Mouse (Mus musculus) liver, adult (tissue): ENCODE results near the gene Rbfox1.

Source experiments
- GATA4 ChIP-seq: IDR thresholded peaks from 2 replicates; pipeline ENCODE4 v1.6.1; 2014; ENCODE audit warnings: mild to moderate bottlenecking, low read length; ENCODE audit not compliant: insufficient replicate concordance

Rbfox1 gene

DNA sequence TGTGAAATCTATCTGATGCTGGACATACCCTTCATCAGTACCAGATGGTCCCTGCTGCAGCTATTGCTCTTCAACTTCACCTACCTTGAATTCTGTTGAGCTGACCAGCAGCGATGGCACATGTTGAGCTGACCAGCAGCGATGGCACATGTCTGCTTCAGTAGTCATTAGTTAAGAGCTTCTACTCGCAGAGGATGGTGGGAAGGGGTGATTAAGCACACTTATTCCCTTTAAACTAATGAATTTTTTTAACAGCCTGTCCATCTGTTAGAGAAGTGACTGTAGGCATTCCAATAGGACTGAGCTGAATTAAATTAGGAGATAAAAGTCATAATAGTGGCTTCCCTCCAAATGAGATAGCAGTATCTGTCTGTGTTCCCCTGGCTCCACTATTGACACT is 517.7 kb downstream of the Rbfox1 start:
- no peak for TF ChIP-seq GATA4

DNA sequence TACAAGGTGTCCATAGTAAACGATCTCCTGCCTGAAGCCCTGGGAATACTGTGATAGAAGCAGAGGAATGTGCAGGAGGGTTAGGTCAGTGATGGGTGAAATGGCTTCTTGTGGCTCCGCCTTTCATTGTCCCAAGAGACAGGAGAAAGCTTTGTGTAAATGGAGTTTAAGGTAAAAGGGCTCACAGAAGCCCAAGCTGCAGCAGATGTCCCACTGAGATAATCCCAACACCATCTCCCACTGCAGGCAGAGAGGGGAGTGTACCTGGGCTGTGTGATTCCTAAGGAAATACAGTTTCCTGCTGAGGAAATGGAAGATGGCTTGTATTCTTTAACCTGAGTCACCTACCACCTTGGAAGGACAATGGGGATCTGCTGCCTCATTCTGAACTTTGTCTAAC is 529.7 kb downstream of the Rbfox1 start:
- TF ChIP-seq GATA4, result no peak

DNA sequence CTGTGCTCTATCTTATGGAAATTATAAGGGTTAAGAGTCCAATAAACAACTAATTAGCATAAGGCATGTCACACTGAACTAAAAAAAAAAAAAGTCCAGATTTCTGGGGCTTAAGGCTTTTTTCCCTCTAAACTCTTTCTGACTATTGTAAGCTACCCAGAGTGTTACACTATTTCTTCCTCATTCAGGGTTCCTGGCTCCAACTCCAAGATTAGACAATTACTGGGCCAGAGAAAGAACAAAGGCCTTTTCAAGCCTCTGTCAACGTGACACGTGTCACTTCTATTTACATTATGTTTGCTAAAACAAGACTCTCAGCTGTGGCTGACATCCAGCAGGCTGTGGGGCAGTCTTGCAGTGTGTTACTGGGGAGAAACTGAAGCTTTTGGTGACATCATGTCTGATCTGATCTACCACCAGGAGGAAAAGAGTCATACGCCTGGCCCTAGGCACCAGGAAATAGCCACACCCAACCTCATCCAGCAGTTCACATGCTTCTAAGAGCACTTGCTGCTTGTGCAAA is 536.5 kb downstream of the Rbfox1 start:
- TF ChIP-seq GATA4, result no peak

DNA sequence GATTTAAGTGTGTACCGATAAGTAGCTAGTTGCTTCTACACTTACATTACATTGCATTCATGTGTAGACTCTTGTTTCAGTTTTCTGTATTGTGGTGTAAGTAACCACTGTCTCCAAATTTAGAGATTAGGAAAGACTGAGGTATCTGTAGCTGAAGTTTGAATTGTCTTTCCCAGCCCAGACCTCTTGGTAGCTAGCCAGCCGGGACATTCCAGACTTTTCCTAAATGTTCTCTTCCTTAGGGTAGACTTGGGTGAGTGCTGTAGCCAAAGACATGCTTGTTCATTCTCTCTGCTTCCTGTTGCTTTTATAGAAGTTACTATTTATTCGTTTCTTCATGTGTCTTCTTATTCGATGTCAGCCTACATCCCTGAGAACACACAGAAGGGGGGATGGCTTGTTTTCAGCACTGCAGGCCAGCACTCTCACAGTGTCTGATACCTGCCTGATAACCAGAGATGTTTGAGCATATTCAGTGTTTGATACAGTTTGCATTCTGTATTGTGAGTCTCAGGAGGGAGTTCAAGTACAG is 538.8 kb downstream of the Rbfox1 start:
- TF ChIP-seq GATA4, result no peak

DNA sequence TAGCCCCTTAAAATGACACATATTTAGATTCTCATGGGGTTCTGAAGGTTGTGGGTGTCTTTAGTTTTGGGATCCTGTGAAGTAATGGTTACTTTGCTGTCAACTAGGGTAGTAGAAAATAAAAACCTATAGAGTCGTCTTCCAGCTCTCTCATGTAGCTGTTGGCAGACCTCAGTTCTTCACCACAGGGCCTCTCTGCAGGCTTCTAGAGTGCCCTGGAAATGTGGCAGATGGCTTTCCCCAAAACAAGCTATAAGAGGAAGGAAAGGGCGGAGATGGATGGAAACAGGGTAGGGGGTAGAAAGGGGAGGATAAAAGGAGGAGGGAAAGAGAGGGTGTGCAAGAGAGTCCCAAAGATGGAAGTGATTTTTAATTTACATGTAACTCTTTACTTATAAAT is 539.6 kb downstream of the Rbfox1 start:
- TF ChIP-seq GATA4, result no peak

DNA sequence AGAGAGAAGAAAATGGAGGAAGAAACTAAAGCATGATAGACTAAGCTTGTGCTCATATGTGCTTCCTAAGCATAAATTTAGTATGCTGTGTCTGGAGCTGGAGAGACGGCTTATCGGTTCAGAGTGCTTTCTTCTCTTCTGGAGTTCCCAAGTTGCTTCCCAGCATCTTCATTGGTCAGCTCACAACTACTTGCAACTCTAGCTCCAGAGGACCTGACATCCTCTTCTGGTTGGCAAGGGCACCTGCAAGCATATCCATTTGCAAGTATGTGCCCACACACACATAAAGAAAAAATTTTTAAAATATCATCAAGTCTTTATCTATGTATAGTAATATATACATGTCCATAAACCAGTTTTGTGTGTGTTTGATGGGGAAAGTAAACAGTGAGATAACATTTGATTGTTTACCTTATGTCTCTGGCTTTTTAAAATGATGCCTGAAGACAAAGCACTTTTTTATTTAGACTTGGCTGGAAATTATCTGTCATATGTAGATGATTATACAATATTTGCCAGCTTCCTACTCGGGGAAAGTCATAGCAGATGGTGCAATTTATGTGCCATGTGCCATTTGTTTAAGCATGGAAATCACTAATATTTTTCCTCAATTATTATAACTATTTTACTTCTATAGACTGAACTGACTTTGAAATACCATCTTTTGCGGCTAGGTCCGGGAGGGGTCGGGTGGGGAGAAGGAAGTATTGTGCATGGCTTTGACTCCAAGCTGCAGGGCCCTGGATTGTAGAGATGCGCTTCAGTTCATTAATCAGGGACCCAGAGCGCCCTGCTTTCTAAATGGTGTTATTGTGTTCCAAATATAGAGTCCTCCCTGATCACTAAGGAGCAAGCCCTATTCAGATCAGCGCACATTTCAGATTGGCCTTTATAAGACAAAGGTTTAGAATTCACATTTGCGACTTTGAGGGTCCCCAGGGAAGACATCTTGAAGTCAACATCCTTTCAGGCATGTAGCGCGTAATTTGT is 542.4 kb downstream of the Rbfox1 start:
- no peak for TF ChIP-seq GATA4

DNA sequence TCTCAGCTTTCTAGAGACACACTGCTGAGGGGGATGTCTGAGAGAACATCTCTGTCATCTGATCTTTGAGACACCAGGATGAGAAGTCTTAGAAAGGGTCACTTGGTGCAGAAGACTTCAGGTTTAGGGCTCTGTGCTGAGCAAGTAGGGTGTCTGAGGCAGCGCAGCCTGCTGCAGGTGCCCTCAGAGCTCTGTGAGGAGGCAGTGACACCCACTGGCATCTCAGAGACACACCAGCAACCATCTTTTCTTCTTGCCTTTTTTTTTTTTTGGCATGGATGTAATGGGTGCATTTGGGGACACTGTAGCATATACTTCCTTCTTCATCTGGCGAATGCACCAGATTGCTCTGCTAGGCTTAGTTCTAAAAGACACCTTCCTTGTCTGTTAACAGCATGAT is 545.8 kb downstream of the Rbfox1 start:
- no peak for TF ChIP-seq GATA4

DNA sequence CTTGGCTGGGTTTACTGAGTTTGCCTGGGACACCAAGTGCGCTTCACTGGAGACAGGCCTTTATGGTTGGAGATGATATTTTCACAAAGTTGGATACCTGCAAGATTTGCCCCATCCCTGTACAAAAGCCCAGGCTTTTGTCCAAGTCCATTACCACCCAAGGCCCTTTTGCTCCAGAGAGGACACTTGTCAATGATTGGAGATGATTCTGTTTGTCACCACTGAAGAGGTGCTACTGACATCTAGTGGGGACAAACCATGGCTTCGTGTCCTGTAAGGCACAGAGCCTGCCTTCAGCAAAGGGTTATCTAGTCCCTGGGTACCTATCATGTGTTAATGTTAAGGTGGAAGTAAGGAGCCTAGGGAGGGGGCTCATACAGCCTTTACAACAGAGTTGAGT is 551.3 kb downstream of the Rbfox1 start:
- TF ChIP-seq GATA4, result no peak

DNA sequence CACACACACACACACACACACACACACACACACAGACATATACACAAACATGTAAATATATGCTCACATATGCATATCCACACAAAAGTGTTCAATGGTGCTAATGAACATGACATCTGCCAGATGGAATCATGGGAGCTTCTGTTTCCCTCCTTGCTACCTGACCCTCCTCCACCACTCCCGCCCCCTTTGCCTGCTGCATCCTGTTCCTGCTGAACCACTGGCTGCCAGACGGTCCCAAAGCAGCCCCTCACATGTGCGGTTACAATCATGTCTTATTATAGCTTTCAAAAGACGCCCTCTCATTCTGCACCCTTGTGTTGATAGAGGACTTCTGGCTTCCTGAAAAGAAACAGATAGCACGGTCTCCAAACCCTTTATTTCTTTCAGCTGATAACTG is 563.1 kb downstream of the Rbfox1 start:
- no peak for TF ChIP-seq GATA4

DNA sequence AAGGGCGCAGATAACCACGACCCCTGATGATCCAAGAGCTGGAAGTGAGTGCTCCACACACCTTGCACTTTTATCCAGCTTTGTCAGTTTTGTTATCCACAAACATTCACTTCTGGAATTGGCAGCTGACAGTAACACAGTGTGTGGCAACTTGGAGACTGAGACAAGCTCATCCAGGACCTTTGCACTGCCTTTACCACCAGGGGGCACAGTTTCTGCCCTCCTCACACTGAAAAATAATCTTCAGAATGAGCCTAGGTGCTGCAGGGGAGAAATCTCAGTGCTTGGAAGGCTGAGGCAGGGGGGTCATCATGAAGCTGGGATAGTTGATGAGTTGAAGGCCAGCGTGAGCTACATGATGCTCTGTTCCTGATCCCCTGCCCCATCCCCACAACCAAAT is 570.2 kb downstream of the Rbfox1 start:
- TF ChIP-seq GATA4, result no peak

- TF ChIP-seq GATA4, result no peak
Measured at GRCm38 (mm10) chr16:6479094-6479590, 594.0 kb downstream of the Rbfox1 start.

DNA sequence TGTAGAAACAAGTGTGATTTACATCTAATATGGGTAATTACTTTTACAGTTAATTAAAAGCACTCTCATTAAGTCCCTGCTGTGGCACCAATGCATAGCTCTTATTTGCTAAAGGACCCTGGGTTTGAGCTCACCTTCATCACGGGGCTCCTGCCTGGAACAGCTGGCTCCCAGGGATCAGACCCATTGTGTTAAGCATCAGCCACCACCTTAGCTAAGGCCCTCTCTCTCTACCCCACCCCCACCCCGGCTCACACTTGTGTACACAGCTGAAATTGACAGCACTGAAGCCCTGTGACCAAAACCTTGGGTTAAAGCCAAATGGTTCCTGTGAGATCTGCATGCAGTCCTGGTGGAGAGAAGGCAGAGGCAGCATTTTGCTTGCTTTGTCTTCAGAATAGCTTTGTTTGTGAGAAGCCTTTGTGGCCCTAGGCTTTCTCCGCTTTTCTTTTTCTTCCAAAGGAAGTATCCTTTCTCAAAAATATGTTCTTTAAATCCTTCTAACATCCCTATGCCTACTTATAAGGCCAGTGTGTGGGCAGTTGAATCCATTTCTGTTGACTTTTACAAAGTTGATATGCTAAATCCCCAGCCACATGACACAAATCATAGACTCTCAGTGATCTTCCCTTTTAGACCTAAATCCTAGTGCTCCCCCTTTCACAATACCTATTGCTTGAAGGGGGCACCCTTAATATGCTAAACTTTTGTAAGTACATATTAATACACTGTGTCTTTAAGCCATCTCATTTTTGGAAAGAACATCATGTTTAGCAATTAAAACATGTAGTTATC is 594.7 kb downstream of the Rbfox1 start:
- TF ChIP-seq GATA4, result no peak

DNA sequence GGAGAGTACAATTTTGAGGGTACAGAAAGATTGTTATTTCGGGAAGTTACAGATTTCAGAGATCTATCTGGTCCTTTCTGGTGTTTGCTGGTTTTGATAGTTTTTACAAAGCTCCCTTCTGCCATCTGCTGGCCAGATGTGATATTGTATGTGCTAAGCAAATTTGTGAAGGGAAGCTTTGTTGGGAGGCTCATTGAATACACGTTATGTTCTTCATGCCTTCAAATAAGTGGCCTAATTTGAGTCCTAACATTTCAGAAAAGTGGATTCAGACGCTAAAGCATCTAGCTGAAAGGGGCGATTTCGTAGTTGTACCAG is 595.2 kb downstream of the Rbfox1 start:
- TF ChIP-seq GATA4, result no peak

DNA sequence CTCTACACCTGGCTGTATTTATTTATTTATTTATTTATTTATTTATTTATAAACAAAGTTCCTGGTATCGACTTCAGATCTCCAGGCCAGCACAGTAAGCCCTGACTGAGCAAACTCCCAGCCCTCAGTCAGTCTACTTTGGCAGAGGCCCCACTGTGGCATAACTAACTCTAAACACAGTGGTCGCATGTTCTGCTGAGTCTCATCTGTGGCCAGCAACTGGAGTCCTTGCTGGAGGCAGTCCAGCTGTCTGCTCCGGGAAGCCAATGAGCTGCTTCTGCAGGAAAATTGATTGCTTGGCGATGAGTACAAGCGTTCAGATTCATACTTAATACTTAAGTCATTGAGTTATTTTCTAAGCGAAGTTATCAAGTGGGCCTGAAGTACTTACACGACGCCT is 598.5 kb downstream of the Rbfox1 start:
- no peak for TF ChIP-seq GATA4

GRCm38 (mm10) chr16:6485631-6486030 is 600.5 kb downstream of the Rbfox1 start:
- TF ChIP-seq GATA4, result no peak

- no peak for TF ChIP-seq GATA4
Measured at GRCm38 (mm10) chr16:6502219-6502618, 617.1 kb downstream of the Rbfox1 start.
